ENCODE assay signal across 10 mouse cellular contexts in genomic region chr14:103354396-103355352, GRCm38 (mm10). TPM values are rescaled to one million over a fixed set of nuclear protein-coding genes. Genes with fewer than 3 reads are reported as not detected.
DNase-seq lines count a peak whose midpoint lies in the region; ATAC-seq and TF ChIP-seq lines count a peak whose summit lies in the region.
"Had no signal": no experiment of that assay in that cellular context is flagged by ENCODE, and none has a peak within 500 bp of the region (broad histone marks: within the 10 kb centered on the region; RNA-seq: fewer than 3 reads in every experiment).

No protein-coding gene starts in this region.

- peaks cover 9% of the 10 kb centered on the region for H3K4me1 ChIP-seq in heart, embryonic 12.5 days (replicated peaks)
- peaks cover 14% of the 10 kb centered on the region for H3K4me1 ChIP-seq in midbrain, embryonic 10.5 days
- no peaks in the 10 kb centered on the region; the same call in 1 of the 2 replicates for H3K4me1 ChIP-seq in midbrain, postnatal 0 days (ENCODE audit: insufficient read depth, low read length)
- no peaks in the 10 kb centered on the region; the same call in 1 of the 2 replicates for H3K4me1 ChIP-seq in intestine, postnatal 0 days (replicated peaks; ENCODE audit: control insufficient read depth, insufficient read depth, low read length)
- H3K4me1 ChIP-seq in stomach, postnatal 0 days (replicated peaks; ENCODE audit: control insufficient read depth, insufficient read depth), result no peaks in the 10 kb centered on the region

- no peak overlapping the region for H3K9ac ChIP-seq in heart, embryonic 12.5 days
- no peak overlapping the region for H3K9ac ChIP-seq in midbrain, postnatal 0 days (replicated peaks; ENCODE audit: low read length, poor library complexity, severe bottlenecking)
- H3K9ac ChIP-seq in intestine, postnatal 0 days (ENCODE audit: low read depth, low read length), result no peak overlapping the region
- no peak overlapping the region for H3K9ac ChIP-seq in stomach, postnatal 0 days (ENCODE audit: low read length)

- no peaks in the 10 kb centered on the region for H3K36me3 ChIP-seq in heart, embryonic 12.5 days
- no peaks in the 10 kb centered on the region for H3K36me3 ChIP-seq in midbrain, embryonic 10.5 days
- no peaks in the 10 kb centered on the region for H3K36me3 ChIP-seq in midbrain, postnatal 0 days (ENCODE audit: insufficient read depth, low read length)
- H3K36me3 ChIP-seq in intestine, postnatal 0 days (ENCODE audit: control insufficient read depth, insufficient read depth), result no peaks in the 10 kb centered on the region
- no peaks in the 10 kb centered on the region for H3K36me3 ChIP-seq in stomach, postnatal 0 days (ENCODE audit: control insufficient read depth, insufficient read depth, low read length)

- no peak overlapping the region for H3K27ac ChIP-seq in heart, embryonic 12.5 days (ENCODE audit: poor library complexity, severe bottlenecking)
- H3K27ac ChIP-seq in midbrain, embryonic 10.5 days (replicated peaks), result no peak overlapping the region
- no peak overlapping the region for H3K27ac ChIP-seq in midbrain, postnatal 0 days (ENCODE audit: low read depth, low read length)
- H3K27ac ChIP-seq in intestine, postnatal 0 days (ENCODE audit: low read depth, low read length), result peak overlapping the region; percentile 41
- H3K27ac ChIP-seq in stomach, postnatal 0 days (replicated peaks), result peak overlapping the region; percentile 49

- DNase-seq in heart, postnatal 10 days, result no peak
- peak; percentile 19 for DNase-seq in midbrain, embryonic 10.5 days (ENCODE audit: low spot score)
- DNase-seq in midbrain, postnatal 0 days (ENCODE audit: low spot score), result no peak
- peak; percentile 24 for DNase-seq in stomach, postnatal 0 days (ENCODE audit: low spot score)
- no peak for DNase-seq in spleen, postnatal 10 days (ENCODE audit: low spot score in 2 of 2)
- DNase-seq in layer of hippocampus, postnatal 25 days (ENCODE audit: extremely low spot score in 1 of 2, low spot score in 1 of 2), result no peak
- DNase-seq: cerebellum, adult 18-20 months had no signal

- ATAC-seq in heart, embryonic 12.5 days (ENCODE audit: insufficient number of reproducible peaks, low FRiP score), result peak; percentile 71
- no peak for ATAC-seq in midbrain, postnatal 0 days (ENCODE audit: low FRiP score)
- peak; percentile 93 for ATAC-seq in intestine, postnatal 0 days
- ATAC-seq in stomach, postnatal 0 days (ENCODE audit: low FRiP score, low TSS enrichment), result peak; percentile 65
- ATAC-seq: activated CD4-positive, CD25-positive, alpha-beta regulatory T cell, adult 4 months had no signal

- H3K4me2 ChIP-seq in heart, embryonic 12.5 days, result peak overlapping the region; percentile 65
- no peak overlapping the region for H3K4me2 ChIP-seq in midbrain, postnatal 0 days (ENCODE audit: low read depth, low read length, poor library complexity, severe bottlenecking)
- peak overlapping the region; percentile 30 for H3K4me2 ChIP-seq in intestine, postnatal 0 days (replicated peaks; ENCODE audit: low read depth)
- peak overlapping the region; percentile 20; the same call in 1 of the 2 replicates for H3K4me2 ChIP-seq in stomach, postnatal 0 days (replicated peaks; ENCODE audit: low read depth)

- 24% methylated on average over 16 of the region's 18 CpGs for WGBS in heart, embryonic 12.5 days
- WGBS in midbrain, embryonic 10.5 days, result 29% methylated on average over 17 of the region's 18 CpGs
- WGBS in midbrain, postnatal 0 days, result 36% methylated on average over 17 of the region's 18 CpGs
- 31% methylated on average over 16 of the region's 18 CpGs for WGBS in intestine, postnatal 0 days
- 33% methylated on average over 16 of the region's 18 CpGs for WGBS in stomach, postnatal 0 days

- no peak for TF ChIP-seq EP300 in stomach, postnatal 0 days (optimal IDR thresholded peaks at IDR 0.05)

- H3K9me3 ChIP-seq in heart, embryonic 12.5 days (replicated peaks), result no peaks in the 10 kb centered on the region
- H3K9me3 ChIP-seq in midbrain, embryonic 10.5 days (replicated peaks), result no peaks in the 10 kb centered on the region
- H3K9me3 ChIP-seq in midbrain, postnatal 0 days (ENCODE audit: low read length), result no peaks in the 10 kb centered on the region
- H3K9me3 ChIP-seq in intestine, postnatal 0 days (ENCODE audit: control insufficient read depth), result no peaks in the 10 kb centered on the region
- no peaks in the 10 kb centered on the region for H3K9me3 ChIP-seq in stomach, postnatal 0 days (ENCODE audit: control insufficient read depth, low read length)

- intact Hi-C loops in heart, postnatal 10 days (cut with DNase I), result no loop called here

- H3K27me3 ChIP-seq in heart, embryonic 12.5 days (replicated peaks), result no peaks in the 10 kb centered on the region
- peaks cover 14% of the 10 kb centered on the region for H3K27me3 ChIP-seq in midbrain, embryonic 10.5 days (ENCODE audit: low read depth, poor library complexity, severe bottlenecking)
- H3K27me3 ChIP-seq in midbrain, postnatal 0 days (ENCODE audit: insufficient read depth, low read length), result no peaks in the 10 kb centered on the region
- no peaks in the 10 kb centered on the region for H3K27me3 ChIP-seq in intestine, postnatal 0 days (replicated peaks; ENCODE audit: control insufficient read depth, insufficient read depth, low read length)
- H3K27me3 ChIP-seq in stomach, postnatal 0 days (ENCODE audit: control insufficient read depth, insufficient read depth, low read length), result no peaks in the 10 kb centered on the region

- TF ChIP-seq CTCF in midbrain, postnatal 0 days (IDR thresholded peaks at IDR 0.05), result no peak
- TF ChIP-seq CTCF in intestine, postnatal 0 days (IDR thresholded peaks at IDR 0.05; ENCODE audit: low read depth), result no peak
- TF ChIP-seq CTCF in stomach, postnatal 0 days (IDR thresholded peaks at IDR 0.05; ENCODE audit: low read depth), result no peak

- peak overlapping the region; percentile 26 for H3K4me3 ChIP-seq in heart, embryonic 12.5 days
- peak overlapping the region; percentile 18; the same call in 1 of the 2 replicates for H3K4me3 ChIP-seq in midbrain, embryonic 10.5 days
- H3K4me3 ChIP-seq in midbrain, postnatal 0 days (ENCODE audit: low read depth, low read length), result no peak overlapping the region
- H3K4me3 ChIP-seq in intestine, postnatal 0 days (ENCODE audit: low read depth, low read length), result no peak overlapping the region
- no peak overlapping the region for H3K4me3 ChIP-seq in stomach, postnatal 0 days (ENCODE audit: low read depth, low read length)

RNA-seq across cellular contexts. Expression of gene Mycbp2, which starts 8.1 kb away (rescaled TPM):
- 14.6 and 16.0 TPM in 2 replicates for polyA plus RNA-seq in heart, embryonic 12.5 days (2016; fragmentation: Nextera tagmentation; extraction: Ambion mirVana)
- total RNA-seq in heart, postnatal 10 days (2021), result 10 to 100 TPM; 32.6 to 35.3 TPM
- 15.0 and 20.3 TPM in 2 replicates for polyA plus RNA-seq in midbrain, embryonic 10.5 days (2016; fragmentation: Nextera tagmentation; extraction: Ambion mirVana)
- 110 and 140 TPM in 2 replicates for total RNA-seq in midbrain, postnatal 0 days (2014; rRNA removed)
- polyA plus RNA-seq in midbrain, postnatal 0 days (2015; fragmentation: Nextera tagmentation; extraction: Ambion mirVana), result 52.7 and 64.2 TPM in 2 replicates
- polyA plus RNA-seq in intestine, postnatal 0 days (2015; fragmentation: Nextera tagmentation; extraction: Ambion mirVana), result 12.4 and 15.9 TPM in 2 replicates
- 21.2 and 21.3 TPM in 2 replicates for polyA plus RNA-seq in stomach, postnatal 0 days (2015; fragmentation: Nextera tagmentation; extraction: Ambion mirVana)
- 100 to 1,000 TPM; 142 to 172 TPM for total RNA-seq in layer of hippocampus, postnatal 25 days (2021)

Comparison
In these comparisons a context has a peak if more than half of its experiments do, and no peak if none do; other contexts are left out.
1. H3K4me3 ChIP-seq: peak in heart, embryonic 12.5 days (single experiment) and midbrain, embryonic 10.5 days (single experiment); none in midbrain, postnatal 0 days (single experiment), intestine, postnatal 0 days (single experiment) and stomach, postnatal 0 days (single experiment).
2. DNase-seq: peak in midbrain, embryonic 10.5 days (single experiment) and stomach, postnatal 0 days (single experiment); none in heart, postnatal 10 days (0 of 2), midbrain, postnatal 0 days (single experiment), spleen, postnatal 10 days (0 of 2) and layer of hippocampus, postnatal 25 days (0 of 2).
3. H3K27ac ChIP-seq: peak in intestine, postnatal 0 days (single experiment) and stomach, postnatal 0 days (single experiment); none in heart, embryonic 12.5 days (single experiment), midbrain, embryonic 10.5 days (single experiment) and midbrain, postnatal 0 days (single experiment).